Mouse (Mus musculus): ENCODE measurements around the gene Emc9. TPM values are rescaled to one million over a fixed set of nuclear protein-coding genes. Genes with fewer than 3 reads are reported as not detected.

Gene Emc9
- polyA plus RNA-seq, 1 experiment from 2014 or later, result 9.7 TPM

- Histone ChIP-seq H3K4me2 (replicated peaks) (peak within 1 kb of the TSS; percentile 82), H3K9ac (peak within 1 kb of the TSS; percentile 69), H3K4me3 (replicated peaks) (peak within 1 kb of the TSS; percentile 59), H3K36me3 (peaks cover 19% of the 10 kb centered on the region), H3K9me3 (replicated peaks) (no peaks in the 10 kb centered on the region), H3K27me3 (no peaks in the 10 kb centered on the region), H3K4me1 (peaks cover 22% of the 10 kb centered on the region), H3K27ac (replicated peaks) (peak within 1 kb of the TSS; percentile 90)
- peak; percentile 90 for ATAC-seq (ENCODE audit: insufficient number of reproducible peaks, low FRiP score, low TSS enrichment, low read depth)
- WGBS, result under 1% methylated on average over 32 of the region's 32 CpGs
These were observed 44.9 kb downstream of the Emc9 start, which contains the start of gene Pck2 for GRCm38 (mm10) chr14:55540067-55540786. Gene Pck2, plus strand, starts transcription at chr14:55540266.

DNA sequence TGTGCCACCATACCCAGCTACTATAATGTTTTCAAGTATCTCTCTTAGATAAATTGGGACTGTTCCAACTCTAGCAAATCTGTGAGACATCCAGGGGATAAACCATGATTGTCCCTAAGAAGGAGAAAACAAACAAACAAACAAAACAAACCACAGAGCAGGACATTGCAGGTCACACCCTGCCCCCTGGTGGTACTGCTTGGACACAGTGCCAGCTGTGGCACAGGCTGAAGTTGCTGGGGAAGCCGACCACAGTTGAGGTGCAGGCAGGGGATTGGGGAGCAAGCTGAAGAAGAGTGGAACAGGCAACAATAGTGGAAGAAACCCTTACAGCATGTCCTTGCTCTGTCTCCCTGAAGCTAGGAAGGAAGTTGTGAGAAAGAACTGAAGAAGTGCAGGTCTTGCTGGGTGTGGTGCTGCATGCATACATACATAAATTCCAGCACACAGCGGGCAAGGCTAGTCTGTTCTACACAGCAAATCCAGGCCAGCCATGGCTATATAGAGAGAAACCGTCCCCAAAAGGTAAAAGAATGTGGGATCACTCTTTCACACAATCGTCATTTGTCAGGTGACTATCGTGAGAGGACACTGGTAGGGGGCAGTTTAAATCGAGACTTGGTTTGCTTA lies 48.9 kb downstream of the Emc9 start:
- Histone ChIP-seq H3K27me3 (no peaks in the 10 kb centered on the region), H3K4me1 (peaks cover 12% of the 10 kb centered on the region), H3K9me3 (replicated peaks) (no peaks in the 10 kb centered on the region), H3K27ac (replicated peaks) (no peak overlapping the region), H3K4me3 (replicated peaks) (no peak overlapping the region), H3K4me2 (replicated peaks) (no peak overlapping the region), H3K9ac (no peak overlapping the region), H3K36me3 (no peaks in the 10 kb centered on the region)
- ATAC-seq (ENCODE audit: insufficient number of reproducible peaks, low FRiP score, low TSS enrichment, low read depth), result no peak
- WGBS, result 50% methylated on average over 6 of the region's 6 CpGs

Other genes with a start within 250 kb of the Emc9 start
- gene Dhrs4, start 106.5 kb downstream of the Emc9 start, polyA plus RNA-seq (2015; fragmentation: Nextera tagmentation; extraction: Ambion mirVana), result 81.2 and 83.4 TPM in 2 replicates
- 2.4 and 3.7 TPM in 2 replicates for gene Carmil3, start 94.7 kb downstream of the Emc9 start, polyA plus RNA-seq (2015; fragmentation: Nextera tagmentation; extraction: Ambion mirVana)
- 1.1 and 1.6 TPM in 2 replicates for gene Cpne6, start 74.9 kb downstream of the Emc9 start, polyA plus RNA-seq (2015; fragmentation: Nextera tagmentation; extraction: Ambion mirVana)
- not detected in 2 replicates for gene Nrl, start 60.3 kb downstream of the Emc9 start, polyA plus RNA-seq (2015; fragmentation: Nextera tagmentation; extraction: Ambion mirVana)
- gene Pck2, start 45.0 kb downstream of the Emc9 start, polyA plus RNA-seq (2015; fragmentation: Nextera tagmentation; extraction: Ambion mirVana), result 38.3 and 48.2 TPM in 2 replicates
- gene Dcaf11, start 25.3 kb downstream of the Emc9 start, polyA plus RNA-seq (2015; fragmentation: Nextera tagmentation; extraction: Ambion mirVana), result 59.3 and 61.7 TPM in 2 replicates
- gene A730061H03Rik, start 24.9 kb downstream of the Emc9 start, polyA plus RNA-seq (2015; fragmentation: Nextera tagmentation; extraction: Ambion mirVana), result 1.6 and 3.0 TPM in 2 replicates
- gene Fitm1, start 9.7 kb downstream of the Emc9 start, polyA plus RNA-seq (2015; fragmentation: Nextera tagmentation; extraction: Ambion mirVana), result 24.8 and 29.7 TPM in 2 replicates
- 129 and 134 TPM in 2 replicates for gene Psme1, start 7.2 kb downstream of the Emc9 start, polyA plus RNA-seq (2015; fragmentation: Nextera tagmentation; extraction: Ambion mirVana)
- gene Psme2, start 5.8 kb upstream of the Emc9 start, polyA plus RNA-seq (2015; fragmentation: Nextera tagmentation; extraction: Ambion mirVana), result 238 and 259 TPM in 2 replicates
- gene Rnf31, start 6.4 kb upstream of the Emc9 start, polyA plus RNA-seq (2015; fragmentation: Nextera tagmentation; extraction: Ambion mirVana), result 17.9 and 18.1 TPM in 2 replicates
- 12.8 and 17.3 TPM in 2 replicates for gene Irf9, start 18.3 kb upstream of the Emc9 start, polyA plus RNA-seq (2015; fragmentation: Nextera tagmentation; extraction: Ambion mirVana)
- gene Rec8, start 32.7 kb upstream of the Emc9 start, polyA plus RNA-seq (2015; fragmentation: Nextera tagmentation; extraction: Ambion mirVana), result 2.3 and 2.9 TPM in 2 replicates
- 122 and 129 TPM in 2 replicates for gene Ipo4, start 50.7 kb upstream of the Emc9 start, polyA plus RNA-seq (2015; fragmentation: Nextera tagmentation; extraction: Ambion mirVana)
- gene Gm49378, start 52.6 kb upstream of the Emc9 start, polyA plus RNA-seq (2015; fragmentation: Nextera tagmentation; extraction: Ambion mirVana), result 0.75 and 1.4 TPM in 2 replicates
- 114 and 118 TPM in 2 replicates for gene Tm9sf1, start 58.5 kb upstream of the Emc9 start, polyA plus RNA-seq (2015; fragmentation: Nextera tagmentation; extraction: Ambion mirVana)
- 0.61 and 1.2 TPM in 2 replicates for gene Tssk4, start 64.9 kb upstream of the Emc9 start, polyA plus RNA-seq (2015; fragmentation: Nextera tagmentation; extraction: Ambion mirVana)
- 57.4 and 57.9 TPM in 2 replicates for gene Mdp1, start 75.2 kb upstream of the Emc9 start, polyA plus RNA-seq (2015; fragmentation: Nextera tagmentation; extraction: Ambion mirVana)
- 68.1 and 68.6 TPM in 2 replicates for gene Gmpr2, start 86.6 kb upstream of the Emc9 start, polyA plus RNA-seq (2015; fragmentation: Nextera tagmentation; extraction: Ambion mirVana)
- gene Nedd8, start 86.8 kb upstream of the Emc9 start, polyA plus RNA-seq (2015; fragmentation: Nextera tagmentation; extraction: Ambion mirVana), result 548 and 555 TPM in 2 replicates
- gene Tinf2, start 96.5 kb upstream of the Emc9 start, polyA plus RNA-seq (2015; fragmentation: Nextera tagmentation; extraction: Ambion mirVana), result 34.0 and 38.0 TPM in 2 replicates
- 27.3 and 28.0 TPM in 2 replicates for gene Tgm1, start 128.6 kb upstream of the Emc9 start, polyA plus RNA-seq (2015; fragmentation: Nextera tagmentation; extraction: Ambion mirVana)
- 30.3 and 33.8 TPM in 2 replicates for gene Rabggta, start 137.0 kb upstream of the Emc9 start, polyA plus RNA-seq (2015; fragmentation: Nextera tagmentation; extraction: Ambion mirVana)
- gene Dhrs1, start 160.4 kb upstream of the Emc9 start, polyA plus RNA-seq (2015; fragmentation: Nextera tagmentation; extraction: Ambion mirVana), result 87.3 and 90.0 TPM in 2 replicates
- 37.3 and 39.0 TPM in 2 replicates for gene Nop9, start 160.4 kb upstream of the Emc9 start, polyA plus RNA-seq (2015; fragmentation: Nextera tagmentation; extraction: Ambion mirVana)
- 0.47 and 0.60 TPM in 2 replicates for gene Cideb, start 173.2 kb upstream of the Emc9 start, polyA plus RNA-seq (2015; fragmentation: Nextera tagmentation; extraction: Ambion mirVana)
- gene Ltb4r2, start 176.1 kb upstream of the Emc9 start, polyA plus RNA-seq (2015; fragmentation: Nextera tagmentation; extraction: Ambion mirVana), result 0.95 and 1.4 TPM in 2 replicates
- gene Ltb4r1, start 180.7 kb upstream of the Emc9 start, polyA plus RNA-seq (2015; fragmentation: Nextera tagmentation; extraction: Ambion mirVana), result 1.8 and 2.1 TPM in 2 replicates
- 17.4 and 22.2 TPM in 2 replicates for gene Adcy4, start 198.8 kb upstream of the Emc9 start, polyA plus RNA-seq (2015; fragmentation: Nextera tagmentation; extraction: Ambion mirVana)
- gene Ripk3, start 203.6 kb upstream of the Emc9 start, polyA plus RNA-seq (2015; fragmentation: Nextera tagmentation; extraction: Ambion mirVana), result 34.5 and 41.3 TPM in 2 replicates
- gene Nfatc4, start 237.8 kb upstream of the Emc9 start, polyA plus RNA-seq (2015; fragmentation: Nextera tagmentation; extraction: Ambion mirVana), result 106 and 115 TPM in 2 replicates

All from embryonic facial prominence, embryonic 15.5 days (tissue).